Mouse (Mus musculus): ENCODE measurements around the gene Mrps35.

Gene Mrps35

DNA sequence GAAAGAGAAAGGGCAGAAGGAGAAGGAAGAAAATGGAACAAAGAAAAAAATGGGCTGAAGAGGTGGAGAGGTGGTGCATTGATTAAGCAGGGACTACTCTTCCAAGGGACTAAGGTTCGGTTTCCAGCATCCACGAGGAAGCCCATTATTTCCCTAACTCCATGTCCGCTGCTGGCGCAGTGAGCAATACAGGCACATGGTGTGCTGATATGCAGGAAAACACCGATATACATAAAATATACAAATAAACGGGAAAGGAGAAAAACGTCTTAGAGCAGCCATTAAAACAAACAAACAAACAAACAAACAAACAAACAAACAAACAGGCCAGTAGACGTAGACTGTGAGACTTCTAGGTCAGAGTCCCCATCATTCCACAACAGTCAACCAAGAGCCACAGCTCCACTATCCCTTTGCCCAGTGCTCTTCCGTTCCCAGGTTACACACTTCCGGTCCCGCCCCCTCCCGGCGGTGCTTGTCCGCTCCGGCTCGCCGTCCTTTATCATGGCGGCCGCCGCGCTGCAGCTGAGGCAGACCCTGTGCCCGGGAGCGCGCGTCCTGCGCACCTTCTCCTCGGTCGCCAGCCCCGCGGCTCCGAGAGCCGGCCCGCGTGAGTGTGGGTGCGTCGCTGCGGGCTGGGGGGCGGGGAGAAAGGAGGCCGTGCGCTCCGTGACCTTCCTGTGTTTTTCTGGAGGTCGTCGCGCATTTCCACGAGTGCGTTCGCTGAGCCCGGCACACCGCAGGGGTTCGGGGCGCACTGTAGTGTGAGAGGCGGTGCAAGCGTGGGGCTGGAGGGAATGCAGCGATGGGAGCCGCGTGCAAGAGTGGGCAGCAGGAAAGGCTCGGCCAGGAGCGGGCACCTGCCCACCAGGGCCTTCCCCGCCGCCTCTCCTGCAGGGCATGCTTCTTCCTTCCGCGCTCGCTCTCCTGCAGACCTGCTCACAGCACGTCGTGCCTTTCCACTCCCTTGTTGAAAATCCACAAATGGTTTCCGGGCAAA lies at the start of gene Mrps35:
TSS of gene Mrps35 (plus strand) at position 474 of the 1,000 bp plus-strand sequence.
- DNase-seq (ENCODE audit: low spot score in 2 of 2): peak; percentile 76 to 92

GRCm38 (mm10) chr6:146994236-146994635 lies 48.3 kb upstream of the Mrps35 start:
- DNase-seq (ENCODE audit: low spot score in 2 of 2): peak; percentile 8 to 52

GRCm38 (mm10) chr6:146995391-146995790 lies 47.2 kb upstream of the Mrps35 start:
- DNase-seq (ENCODE audit: low spot score in 2 of 2): no peak

- DNase-seq (ENCODE audit: low spot score in 2 of 2): no peak
Measured at GRCm38 (mm10) chr6:146995878-146996277, 46.7 kb upstream of the Mrps35 start.

DNA sequence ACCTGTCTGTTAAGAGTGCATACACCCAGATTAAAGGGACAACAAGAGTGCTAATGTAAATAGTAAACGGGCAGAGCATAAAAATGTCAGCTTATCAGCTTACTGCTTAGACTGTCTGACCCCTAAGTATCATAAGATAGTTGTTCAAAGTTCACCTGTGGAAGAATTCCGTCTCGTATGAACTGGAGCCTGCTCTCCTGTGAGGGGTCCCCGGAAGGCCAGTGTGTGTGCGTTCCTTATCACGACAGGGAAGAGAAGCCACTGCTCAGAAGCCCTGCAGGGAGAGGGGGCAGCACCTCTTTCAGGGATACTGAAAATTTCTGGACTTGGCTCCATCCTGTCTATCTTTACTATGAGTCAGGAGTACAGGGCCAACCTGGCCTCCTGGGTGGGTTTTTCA lies 45.6 kb upstream of the Mrps35 start:
- no peak for DNase-seq (ENCODE audit: low spot score in 2 of 2)

DNA sequence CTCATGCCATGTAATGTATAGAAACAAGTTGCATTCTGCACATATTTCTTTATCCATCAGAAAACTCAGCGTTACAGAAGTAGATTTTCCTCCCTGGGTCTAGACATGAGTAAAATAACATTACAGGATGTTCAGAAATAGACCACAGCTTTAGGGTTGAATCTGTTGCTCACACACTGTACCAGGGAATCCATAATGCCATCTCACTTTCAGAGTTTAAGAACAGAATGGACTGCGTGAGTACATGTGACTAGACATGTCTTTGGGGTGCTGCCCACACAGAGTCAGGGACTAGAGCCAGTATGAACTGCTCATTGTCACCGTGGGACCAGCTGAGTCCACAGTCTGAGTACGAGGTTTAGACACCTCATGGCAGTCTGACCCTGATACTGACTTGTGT lies 43.9 kb upstream of the Mrps35 start:
- DNase-seq (ENCODE audit: low spot score in 2 of 2): no peak

GRCm38 (mm10) chr6:146999302-146999701 lies 43.3 kb upstream of the Mrps35 start:
- no peak for DNase-seq (ENCODE audit: low spot score in 2 of 2)

DNA sequence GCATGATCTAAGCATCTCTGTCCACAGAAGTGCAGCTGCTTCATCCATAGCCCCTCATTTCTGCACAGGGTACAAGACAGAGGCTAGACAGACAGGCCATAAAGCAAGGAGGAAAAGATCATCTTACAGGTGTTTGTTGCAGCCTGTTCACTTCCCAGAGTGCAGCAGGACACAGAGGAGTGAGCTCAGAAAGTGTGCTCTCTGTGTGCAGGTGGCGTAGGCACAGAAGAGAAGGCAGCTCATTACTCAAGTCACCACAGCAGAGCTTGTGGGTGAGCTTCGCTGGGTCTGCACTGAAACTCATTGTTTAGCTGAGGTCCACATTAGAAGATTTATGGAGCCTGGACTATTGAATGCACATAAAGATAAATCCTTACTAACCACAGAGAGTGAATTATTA lies 42.8 kb upstream of the Mrps35 start:
- DNase-seq (ENCODE audit: low spot score in 2 of 2): no peak

DNA sequence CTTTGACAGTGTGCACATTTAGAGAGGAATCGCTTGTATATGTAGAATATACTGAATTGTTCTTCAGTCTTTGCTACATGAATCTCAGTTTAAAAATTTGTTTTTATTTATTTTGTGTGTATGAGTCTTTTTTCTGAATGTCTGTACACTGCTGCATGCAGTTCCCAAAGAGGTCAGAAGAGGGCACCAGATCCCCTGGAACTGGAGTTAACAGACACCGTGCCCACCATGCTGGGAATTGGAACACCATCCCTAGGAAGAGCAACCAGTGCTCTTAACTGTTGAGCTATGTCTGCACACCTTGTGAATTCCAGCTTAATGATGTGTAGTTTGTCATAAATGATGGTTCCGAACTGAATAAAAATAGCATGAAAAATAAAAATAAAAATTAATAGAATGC lies 34.4 kb upstream of the Mrps35 start:
- peak; percentile 49 to 78 for DNase-seq (ENCODE audit: low spot score in 2 of 2)

- DNase-seq (ENCODE audit: low spot score in 2 of 2): no peak
Measured at GRCm38 (mm10) chr6:147010358-147010757, 32.2 kb upstream of the Mrps35 start.

- no peak for DNase-seq (ENCODE audit: low spot score in 2 of 2)
Measured at GRCm38 (mm10) chr6:147010811-147011520, 31.6 kb upstream of the Mrps35 start.

GRCm38 (mm10) chr6:147011555-147011954 lies 31.0 kb upstream of the Mrps35 start:
- DNase-seq (ENCODE audit: low spot score in 2 of 2): no peak

- DNase-seq (ENCODE audit: low spot score in 2 of 2): no peak
Measured at GRCm38 (mm10) chr6:147011977-147012376, 30.6 kb upstream of the Mrps35 start.

- peak in 1 of 2 experiments; percentile 19 for DNase-seq (ENCODE audit: low spot score in 2 of 2)
Measured at GRCm38 (mm10) chr6:147013546-147013945, 29.0 kb upstream of the Mrps35 start.

GRCm38 (mm10) chr6:147017906-147018305 lies 24.7 kb upstream of the Mrps35 start:
- DNase-seq (ENCODE audit: low spot score in 2 of 2): no peak

DNA sequence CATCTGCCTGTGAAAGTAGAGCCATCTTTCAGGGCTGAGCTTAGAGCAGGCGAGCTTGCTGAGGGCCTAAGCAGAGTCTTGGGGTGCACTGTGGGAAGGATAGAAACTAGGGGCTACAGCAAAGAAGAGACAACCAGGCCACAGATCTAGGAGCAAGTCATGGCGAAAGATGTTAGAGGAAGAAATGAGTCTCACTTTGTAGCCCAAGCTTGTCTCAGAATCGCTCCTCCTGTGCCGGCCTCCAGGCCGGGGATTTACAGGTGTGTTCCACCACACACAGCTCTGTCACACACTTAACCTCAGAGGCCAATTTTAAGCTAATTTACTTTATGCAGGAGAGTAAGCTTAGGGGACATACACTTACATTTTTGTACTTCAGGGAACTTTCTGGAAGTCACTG lies 24.2 kb upstream of the Mrps35 start:
- DNase-seq (ENCODE audit: low spot score in 2 of 2): no peak

GRCm38 (mm10) chr6:147021181-147021580 lies 21.4 kb upstream of the Mrps35 start:
- no peak for DNase-seq (ENCODE audit: low spot score in 2 of 2)

- no peak for DNase-seq (ENCODE audit: low spot score in 2 of 2)
Measured at GRCm38 (mm10) chr6:147022375-147023132, 20.0 kb upstream of the Mrps35 start.

GRCm38 (mm10) chr6:147023133-147023395 lies 19.5 kb upstream of the Mrps35 start:
- no peak for DNase-seq (ENCODE audit: low spot score in 2 of 2)

GRCm38 (mm10) chr6:147023568-147023967 lies 19.0 kb upstream of the Mrps35 start:
- no peak for DNase-seq (ENCODE audit: low spot score in 2 of 2)

- DNase-seq (ENCODE audit: low spot score in 2 of 2): no peak
Measured at GRCm38 (mm10) chr6:147024761-147025160, 17.8 kb upstream of the Mrps35 start.

DNA sequence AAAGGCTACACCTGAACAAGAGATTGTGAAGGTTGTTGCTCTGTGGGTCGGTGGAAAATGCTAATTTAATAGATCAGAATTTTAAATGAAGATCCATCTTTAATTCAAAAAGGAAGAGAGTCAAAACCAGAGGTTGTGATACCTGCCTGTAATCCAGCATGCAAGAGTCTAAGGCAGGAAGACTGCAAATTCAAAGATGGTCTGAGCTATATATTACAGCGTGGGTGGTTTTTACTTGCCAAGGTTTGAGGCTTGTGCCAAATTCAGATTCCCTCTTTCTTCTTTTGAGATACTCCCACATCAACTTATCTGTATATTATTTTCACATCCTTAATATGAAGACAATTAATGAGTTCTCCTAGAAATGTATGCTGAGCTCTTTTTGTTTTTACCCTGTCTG lies 14.2 kb upstream of the Mrps35 start:
- DNase-seq (ENCODE audit: low spot score in 2 of 2): no peak

Data from spleen, postnatal 10 days (tissue).